Mouse (Mus musculus): Measurements from ENCODE around the gene Stk32c.
A peak's percentile ranks its signal among the peaks of the same experiment; 100 is the strongest.

Stk32c gene

DNA sequence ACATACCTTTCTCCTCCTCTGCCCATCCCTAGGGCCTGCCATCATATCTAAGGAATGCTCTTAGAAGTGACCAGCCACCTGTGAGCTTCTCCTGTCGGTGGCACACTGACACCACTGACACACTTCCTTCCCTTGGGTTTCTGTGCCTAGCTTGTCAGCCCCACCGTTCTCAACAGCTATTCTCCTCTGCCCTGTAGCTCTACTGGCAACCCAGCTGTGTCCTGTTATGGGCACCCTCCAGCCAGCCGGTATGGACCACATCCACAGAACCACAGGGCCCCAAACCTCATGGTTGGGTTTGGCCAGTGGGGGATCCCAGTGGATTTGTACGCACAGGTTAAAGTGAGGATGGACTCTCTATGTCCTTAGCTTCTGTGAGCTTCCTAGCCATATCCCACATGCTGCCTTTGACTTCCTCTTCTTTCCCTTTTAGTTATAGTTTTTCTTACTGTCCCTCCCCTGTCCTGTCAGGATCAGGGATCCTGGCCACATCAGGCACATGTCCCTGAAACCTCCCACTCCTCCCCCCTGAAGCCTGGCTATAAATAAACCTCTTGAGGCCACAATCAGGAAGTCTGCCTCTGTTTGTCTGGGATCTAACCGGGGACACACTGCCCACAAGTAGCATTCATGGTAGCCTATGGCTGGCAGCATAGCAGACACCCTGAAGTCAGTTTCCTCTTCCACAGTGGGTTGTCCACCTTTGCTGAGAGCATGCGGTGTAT, 15.5 kb upstream of the Stk32c start:
- no peak for DNase-seq

DNA sequence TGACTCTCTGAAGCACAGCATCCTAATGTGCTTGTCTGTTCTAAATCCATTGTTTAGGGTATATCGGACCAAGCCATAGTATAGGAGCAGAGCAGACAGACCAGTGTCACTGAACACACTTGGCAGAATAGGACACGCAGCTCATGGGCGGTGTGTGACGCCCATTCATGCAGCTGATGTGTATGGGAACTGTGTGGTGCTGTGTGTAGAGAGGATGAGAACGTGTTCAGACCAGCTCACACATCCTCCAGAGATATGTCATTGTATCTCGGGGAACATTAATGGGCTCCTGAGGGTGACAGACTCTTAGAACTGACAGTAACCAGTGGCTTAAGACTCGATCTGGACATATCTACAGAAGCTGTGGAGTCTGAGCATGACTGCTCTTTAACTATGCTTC, 13.3 kb upstream of the Stk32c start:
- no peak for DNase-seq

DNA sequence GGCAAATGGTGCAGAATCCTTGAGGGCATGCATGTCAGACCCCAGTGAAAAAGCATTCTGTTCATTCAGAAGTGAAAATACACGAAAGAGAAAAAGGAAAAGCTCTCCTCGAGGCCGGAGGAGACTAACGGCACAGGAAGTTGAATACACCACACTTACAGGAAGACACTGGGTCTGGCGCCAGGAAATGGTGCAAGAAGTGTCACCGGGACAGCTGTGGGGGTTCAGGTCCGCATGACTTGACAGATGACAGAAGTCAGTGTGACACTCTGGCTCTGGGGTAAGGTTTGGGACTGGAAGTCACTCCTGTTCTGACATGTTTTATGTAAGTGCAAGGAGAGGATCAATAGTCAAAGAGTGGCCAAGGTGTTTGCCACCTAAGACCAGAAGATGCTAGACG, 11.6 kb upstream of the Stk32c start:
- DNase-seq, result no peak

DNA sequence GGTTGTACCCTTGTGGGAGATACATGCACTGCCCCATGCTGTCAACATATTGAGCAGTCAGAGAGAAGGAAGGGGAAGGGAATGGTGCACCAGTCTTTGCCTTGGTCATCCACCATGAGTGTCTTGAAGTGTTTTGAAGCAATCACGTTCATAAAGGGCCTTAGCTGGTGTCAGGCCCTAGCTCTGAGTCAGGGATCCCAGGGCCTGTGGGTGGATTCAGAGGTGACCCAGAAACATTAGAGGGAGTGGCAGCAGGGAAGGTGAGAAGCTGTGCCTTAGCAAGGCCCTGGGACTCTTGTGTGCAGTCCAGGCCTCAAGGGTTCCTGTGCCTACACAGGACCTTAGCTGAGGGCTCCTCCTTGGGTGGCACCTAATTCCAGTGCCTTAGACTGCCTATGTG, 11.0 kb upstream of the Stk32c start:
- no peak for DNase-seq

DNA sequence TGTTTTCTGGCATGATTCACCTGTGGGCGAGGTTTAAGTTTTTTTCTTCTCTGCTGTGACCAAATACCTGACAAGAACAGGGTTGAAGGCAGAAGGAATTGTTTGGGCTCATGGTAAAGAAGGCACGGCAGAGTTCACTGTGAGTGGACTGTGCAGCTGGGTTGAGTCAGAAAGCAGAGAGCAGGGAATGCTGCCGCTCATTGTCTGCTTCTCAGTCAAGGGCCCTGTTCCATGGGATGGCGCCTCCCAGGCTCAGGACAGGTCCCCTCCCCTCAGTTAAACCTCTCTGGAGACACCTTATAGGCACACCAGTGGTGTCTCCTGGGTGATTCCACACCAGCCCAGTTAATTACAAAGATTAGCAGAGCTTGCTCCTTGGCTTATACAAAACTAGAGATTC, 9.2 kb upstream of the Stk32c start:
- DNase-seq, result no peak

DNA sequence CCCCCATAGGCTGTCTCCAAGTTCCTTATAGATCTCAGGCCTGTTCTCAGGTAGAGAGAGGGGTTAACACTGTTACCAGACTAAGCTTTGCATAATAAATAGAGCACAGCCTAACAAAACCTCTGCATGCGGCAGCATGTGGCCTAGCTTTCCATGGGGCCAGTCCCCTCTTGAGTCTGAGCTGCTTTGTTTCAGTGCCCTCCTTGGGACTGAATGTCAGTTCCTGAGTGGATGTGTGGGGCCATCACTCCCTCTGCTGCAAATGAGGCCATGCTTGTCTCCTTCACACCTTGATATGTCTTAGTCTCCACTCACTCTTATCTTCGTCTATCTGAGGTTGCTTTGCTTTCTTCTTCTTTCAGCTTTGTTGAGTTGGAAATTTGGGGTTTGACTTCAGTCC, 8.7 kb upstream of the Stk32c start:
- DNase-seq, result no peak

DNA sequence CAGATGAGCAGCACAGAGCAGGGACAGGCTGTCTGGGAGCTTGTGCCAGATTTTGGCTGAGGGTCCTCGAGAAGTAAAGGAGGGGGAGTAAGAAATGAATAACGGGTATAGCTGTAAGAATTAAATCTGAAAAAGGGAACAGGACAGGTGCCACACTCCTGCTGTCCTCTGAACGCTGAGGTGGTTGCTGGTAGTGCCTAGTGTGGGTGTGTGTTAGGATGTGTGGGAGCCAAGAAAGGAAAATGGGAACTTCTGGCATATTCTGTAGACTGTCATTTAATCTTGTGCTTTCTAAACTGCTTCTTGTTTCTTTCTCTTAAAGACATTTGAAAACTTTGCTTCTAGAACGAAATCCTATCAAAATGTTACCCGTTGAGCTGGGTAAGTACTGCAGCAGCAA, 8.0 kb upstream of the Stk32c start:
- DNase-seq, result no peak

DNA sequence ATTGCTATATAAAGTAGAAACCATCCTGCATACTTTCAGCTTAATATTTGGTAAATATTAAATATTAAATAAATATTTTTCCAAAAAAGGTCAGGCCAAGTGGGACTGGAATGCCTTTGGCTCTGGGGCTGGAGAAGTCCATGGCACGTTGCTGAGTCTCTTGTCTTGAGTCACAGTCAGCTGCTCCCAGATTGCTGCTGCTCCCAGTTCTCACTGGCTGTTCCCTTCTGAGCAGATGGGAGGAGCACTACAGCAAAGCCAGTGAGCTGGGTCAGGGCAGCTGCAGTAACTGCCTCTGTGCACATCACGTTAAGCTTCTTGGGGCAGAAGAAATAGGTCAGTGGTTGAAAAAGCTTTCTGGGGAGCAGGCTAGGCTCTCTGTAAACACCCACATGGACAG, 7.2 kb upstream of the Stk32c start:
- DNase-seq, result no peak

DNA sequence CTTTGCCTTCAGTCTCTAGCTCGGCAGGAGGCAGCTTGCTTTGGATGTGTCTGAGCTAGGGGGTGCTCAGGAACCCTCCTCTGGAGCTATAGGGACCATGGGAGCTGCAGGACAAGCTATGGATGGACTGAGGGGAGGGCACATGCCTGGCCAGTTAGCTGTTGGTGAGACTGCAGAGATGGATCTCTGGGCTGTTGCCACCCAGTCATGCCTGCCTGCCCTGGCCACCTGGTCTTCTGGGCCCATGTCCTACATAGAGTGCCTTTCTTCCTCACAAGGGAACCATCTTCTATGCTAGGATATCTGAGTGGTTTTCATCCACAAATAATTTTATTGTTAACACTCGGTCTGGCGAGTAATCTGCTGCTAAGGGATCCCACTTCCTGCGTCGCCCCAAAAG, 6.4 kb upstream of the Stk32c start:
- peak in 1 of 2 experiments; percentile 22 for DNase-seq

DNA sequence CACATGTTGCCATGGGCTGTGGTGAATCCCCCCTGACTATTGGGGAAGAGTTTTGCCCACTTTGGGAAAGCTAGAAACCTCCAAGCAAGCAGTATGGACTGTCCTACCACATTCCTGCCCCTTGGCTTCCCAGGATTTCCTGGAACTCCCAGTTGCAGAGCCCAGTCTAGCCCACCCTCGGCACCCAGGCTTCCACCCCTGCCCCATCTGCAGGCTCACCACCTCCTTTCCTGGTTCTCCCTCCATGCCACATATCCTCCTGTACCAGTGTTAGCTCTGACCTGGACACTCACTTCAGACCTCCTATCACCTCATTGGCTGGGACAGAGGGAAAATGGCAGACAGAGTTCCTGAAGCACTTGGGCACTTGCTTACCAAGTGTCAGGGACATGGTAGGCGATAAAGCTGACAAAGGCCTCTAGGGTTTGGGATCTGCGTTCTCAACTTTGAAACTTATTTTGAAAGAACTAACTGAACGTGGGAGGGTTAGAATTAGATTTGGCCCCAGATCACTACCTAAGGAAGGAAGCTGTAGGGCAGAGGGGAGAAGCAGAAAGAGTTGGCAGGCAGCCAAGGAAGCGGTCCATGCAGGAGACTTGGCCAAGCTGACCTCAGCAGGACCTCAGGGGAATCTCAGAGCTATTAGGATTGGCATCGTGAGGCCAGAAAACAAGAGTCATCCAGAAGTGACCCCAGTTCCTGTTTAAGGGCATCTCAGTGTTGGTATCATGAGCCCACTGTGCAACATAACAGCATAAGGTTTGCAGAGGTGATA, 5.7 kb upstream of the Stk32c start:
- DNase-seq, result peak; percentile 21 to 28

DNA sequence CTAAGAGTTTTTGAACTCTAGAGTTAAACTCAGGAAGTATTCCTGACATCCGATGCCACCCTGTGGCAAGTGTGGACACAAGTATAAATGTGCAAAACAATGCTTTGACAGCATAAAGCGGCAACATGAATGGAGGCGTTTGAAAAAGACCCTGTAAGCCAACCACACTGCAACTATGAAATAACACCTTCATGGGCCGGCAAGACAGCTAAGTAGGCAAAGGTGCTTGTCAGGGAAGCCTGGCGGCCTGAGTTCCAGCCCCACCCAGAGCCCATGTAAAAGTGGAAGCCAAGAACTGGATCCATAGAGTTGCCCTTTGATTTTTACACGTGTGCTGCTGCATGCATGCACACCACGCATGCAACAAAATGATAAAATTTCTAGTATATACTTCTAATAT, 3.9 kb upstream of the Stk32c start:
- no peak for DNase-seq

DNA sequence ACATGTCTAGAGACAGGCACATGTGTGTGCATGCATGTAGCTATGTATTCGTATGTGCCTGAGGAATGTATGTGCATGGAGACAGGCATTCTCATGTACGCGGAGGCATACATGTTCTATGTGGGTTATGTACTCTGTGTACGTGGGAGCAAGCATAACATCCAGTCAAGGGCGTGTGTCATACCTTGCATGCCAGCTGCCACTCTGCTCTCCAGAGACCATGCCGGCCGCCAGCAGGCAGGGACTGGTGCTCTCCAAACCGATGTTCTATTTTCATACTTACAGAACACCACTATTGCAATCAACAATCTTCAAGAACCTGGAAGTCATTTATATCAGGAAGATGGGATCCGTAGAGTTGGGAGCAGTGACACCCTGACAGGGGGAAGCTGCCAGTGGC, 3.4 kb upstream of the Stk32c start:
- DNase-seq, result no peak

DNA sequence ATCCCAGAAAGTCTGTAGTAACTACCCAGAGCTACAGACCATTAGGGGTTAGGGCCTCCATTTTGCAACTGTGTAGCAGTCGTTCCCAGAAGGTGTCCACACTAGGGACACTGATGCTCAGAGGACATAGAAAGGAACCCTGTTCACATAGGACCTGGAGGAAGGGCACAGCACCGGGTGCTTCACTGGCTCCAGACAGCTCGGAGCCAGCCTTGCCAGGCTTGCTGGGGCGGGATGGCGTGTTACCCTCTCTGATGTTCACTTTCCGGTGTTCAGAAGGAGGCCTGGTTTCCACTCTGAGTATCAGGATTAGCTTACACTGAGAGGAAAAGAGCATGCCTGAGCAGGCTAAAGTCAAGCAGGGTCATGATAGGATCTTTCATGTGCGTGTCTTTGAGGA, 2.8 kb upstream of the Stk32c start:
- no peak for DNase-seq

DNA sequence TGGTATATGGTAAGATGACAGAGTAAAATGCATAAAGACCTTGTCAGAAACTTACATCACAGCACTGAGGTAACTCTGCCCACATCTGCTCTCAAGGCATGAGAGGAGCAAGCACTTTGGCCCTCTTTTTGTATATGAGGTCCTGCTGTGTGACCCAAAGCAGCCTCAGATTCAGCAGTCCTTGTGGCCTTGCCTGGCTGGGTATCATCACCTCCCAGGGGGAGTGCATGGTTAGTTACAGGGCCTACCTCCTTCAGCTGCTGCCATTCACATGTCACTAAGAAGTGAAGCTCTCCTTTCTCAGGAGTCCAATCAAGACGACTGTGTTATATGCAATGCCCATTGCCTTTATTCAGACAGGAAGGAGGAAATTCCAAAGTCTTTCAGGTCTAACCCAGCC, 2.4 kb upstream of the Stk32c start:
- DNase-seq, result no peak

DNA sequence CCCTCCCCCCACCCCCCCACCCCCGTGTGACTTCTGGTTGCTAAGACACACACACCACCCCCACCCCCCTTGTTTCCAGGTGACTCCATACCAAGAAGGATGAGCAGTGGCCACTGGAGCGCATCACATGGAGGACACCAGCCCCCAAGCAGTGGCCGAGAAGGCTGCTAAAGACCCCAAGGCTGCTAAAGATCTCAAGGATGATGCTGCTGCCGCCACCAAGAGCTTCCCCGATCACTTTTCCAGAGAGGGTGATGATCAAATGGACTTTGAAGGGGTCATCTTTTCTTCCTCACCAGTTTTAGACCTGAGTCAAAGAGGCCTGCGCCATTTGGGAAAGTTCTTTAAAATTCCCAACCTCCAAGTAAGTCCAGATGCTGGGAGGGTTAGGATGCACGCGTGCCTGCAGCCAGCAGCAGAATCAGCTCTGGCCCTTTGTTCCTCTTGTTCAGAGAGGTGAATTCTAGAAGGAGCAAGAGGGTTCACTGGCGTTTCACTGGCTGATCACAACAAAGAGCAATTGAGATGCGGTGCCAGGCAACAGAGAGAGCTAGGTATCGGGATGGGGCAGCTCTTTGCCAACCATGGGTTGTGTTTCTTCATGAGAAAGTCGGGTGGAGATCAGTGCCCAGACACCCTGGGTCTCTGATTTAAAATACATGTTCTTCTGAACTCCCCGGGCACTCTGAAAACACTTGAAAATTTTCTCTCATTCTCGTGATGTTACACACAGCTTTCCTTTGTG, 1.7 kb upstream of the Stk32c start:
- DNase-seq, result no peak

DNA sequence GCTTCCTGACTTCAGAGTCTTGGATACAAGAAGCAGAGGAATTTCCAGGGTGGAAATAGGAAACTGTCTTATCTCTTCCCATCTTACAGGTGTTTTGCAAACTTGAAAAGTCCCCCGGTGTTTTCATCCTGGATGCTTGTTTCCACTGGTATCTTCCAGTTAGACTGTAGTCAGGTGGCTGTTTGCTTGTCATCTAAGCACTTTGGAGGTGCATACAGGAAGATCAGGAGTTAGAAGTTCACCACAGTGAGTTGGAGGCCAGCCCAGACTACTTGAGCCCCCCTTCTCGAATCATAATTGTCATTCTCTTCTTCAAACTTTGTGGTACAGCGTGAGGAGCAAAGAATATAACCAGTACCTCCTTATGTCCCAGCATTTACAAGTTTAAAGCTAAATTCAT, 1.1 kb upstream of the Stk32c start:
- no peak for DNase-seq

DNA sequence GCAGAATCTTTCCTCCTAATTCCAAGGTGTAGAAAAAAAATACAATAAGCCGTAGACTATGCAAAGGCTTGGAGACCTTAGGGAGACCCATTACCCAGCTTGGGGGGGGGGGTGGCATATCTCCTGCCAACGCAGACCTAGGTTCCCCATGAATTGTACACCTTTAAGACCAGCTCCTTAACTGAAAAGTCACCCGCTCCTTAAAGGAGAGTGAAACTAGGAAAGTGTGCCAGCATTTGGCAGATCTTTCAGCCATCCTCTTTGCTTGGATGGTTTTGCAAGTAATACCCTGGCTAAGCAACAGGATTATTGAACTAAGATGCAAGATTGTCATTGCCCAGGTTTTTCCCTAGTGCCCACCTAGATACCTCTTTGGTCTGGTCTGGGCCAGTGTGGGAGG, 644 bp upstream of the Stk32c start:
- DNase-seq, result no peak

DNA sequence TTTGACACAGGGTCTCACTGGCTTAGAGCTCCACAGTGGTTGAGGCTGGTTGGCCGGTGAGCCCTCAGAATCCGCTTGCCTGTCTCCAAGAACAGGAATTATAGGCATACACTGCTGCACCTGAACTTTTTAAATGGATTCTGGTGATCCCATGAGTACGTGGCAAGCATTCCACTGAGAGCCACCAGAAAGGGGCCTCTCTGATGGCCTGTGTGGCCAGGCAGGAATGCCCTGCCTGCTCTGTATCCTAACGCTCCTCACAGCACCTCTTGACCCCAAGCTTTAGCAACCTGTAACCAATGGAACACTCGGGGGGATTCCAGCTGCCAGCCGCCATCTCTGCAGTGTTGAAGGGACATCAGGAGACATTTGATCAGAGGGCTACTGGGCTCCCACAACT, 1.3 kb downstream of the Stk32c start:
- DNase-seq, result no peak

DNA sequence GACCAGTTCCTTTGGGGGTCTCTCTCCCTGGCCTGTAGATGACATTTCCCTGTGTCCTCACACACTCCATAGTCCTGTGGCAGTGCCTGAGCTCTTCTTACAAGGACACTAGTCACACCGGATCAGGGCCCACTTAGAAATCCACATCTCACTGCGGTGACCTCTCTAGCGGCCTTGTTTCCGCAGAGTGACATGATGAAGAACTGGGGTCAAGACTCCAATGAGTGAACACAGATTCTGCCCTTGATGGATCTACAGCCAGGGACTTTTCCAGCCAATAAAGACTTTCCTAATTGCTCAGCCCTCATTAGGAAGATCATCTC, 4.4 kb downstream of the Stk32c start:
- DNase-seq, result no peak

DNA sequence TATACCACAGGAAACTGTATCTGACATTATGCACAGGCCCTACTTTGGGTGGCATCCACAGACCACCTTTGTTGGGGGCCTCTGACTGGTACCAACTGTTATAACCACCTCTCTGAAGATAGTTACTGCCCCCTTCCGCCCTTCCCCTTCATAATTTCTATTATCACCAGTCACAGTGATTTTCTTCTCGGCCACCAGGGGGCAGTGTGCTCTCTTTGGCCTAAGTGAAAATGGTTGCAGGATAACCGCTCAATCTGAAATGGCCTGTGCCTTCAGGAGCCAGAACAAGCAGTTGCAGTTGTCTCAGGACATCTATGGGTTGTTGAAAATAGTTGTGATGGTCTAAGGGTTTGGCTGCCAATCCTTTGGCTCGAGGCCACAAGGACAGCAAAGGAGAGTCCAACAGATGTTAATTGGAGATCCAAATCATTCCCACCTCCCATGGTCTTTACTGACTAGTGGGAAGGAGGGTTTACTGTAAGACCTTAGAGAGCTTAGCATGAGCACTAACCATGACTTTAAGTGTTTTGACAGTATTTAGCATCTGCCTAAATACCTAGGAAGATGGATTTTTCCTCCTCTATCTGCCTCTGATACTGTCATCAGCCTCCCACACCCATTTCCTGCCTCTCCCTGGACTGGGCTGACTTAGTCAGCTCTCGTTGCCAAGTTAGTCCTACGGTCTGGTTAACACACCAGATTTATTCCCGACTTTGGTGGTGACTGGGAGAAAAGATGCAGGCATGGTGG, 4.9 kb downstream of the Stk32c start:
- DNase-seq, result peak; percentile 46 to 52

DNA sequence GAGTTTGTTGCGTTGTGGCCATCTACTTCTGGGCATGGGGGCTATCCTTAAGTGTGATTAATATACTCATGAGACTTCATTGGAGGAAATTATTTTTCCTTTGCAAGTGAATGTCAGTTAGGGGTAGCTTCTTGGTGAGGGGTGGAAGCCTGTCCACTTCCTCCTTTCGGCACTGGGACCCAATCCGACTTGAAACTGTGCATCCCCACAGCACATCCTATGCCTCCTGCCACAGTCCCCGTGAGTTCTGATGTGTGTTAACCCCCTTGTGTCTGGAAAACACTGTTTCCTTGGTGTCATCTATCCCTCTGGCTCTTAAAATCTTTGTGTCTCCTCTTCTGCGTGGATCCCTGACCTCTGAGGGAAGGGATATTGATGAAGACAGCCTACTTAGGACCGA, 11.9 kb downstream of the Stk32c start:
- DNase-seq, result no peak

DNA sequence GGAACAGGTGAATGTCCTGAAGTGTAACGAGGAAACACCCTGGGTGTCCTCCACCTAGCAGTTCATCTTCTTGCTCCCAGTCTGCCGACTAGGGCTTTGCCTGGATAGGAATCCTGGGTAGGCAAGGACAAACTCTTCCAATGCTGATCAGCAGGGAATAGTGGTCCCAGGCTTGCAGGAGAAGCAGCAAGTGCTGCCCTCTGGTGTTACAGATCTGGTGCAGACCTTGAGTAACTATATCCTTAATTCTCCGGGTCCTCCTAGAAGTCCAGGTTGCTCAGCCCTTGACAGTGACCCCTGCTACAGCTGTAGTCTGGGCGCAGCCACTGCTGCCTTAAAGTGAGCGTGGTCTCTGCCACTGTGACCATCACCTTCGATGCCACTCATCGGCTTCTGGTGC, 13.0 kb downstream of the Stk32c start:
- peak; percentile 73 to 81 for DNase-seq

DNA sequence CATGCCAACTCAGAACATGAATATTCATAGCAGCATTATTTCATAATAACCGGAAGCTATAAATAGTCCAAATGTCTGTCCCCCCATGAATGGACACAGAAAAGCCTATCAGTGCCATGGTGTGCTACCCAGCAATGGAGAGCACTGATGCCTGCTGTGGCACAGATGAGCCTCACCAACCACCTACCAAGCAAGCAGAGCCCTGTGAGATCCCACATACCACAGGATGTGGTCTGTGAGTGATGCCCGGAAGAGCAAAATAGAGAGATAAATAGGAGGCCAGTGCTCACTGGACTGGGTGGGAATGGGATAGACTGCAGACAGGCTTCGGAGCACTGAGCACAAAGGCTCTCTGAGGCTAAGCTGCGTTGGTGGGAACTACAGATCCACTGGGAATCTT, 16.1 kb downstream of the Stk32c start:
- DNase-seq, result no peak

Measured in cerebellum, postnatal 36 days (tissue).